Mouse (Mus musculus) layer of hippocampus, postnatal 25 days (tissue): ENCODE data around the gene Pdzrn3. TPM values are rescaled to one million over a fixed set of nuclear protein-coding genes. Genes with fewer than 3 reads are reported as not detected.
A peak's percentile ranks its signal among the peaks of the same experiment; 100 is the strongest.

Experiments used
- DNase-seq, 2 experiments: peaks; one replicate each; pipeline ENCODE4 v3.0.0; 2022; ENCODE audit warnings: mixed read lengths in 2 of 2, low spot score in 1 of 2; ENCODE audit errors: extremely low spot score in 1 of 2
- total RNA-seq, 2 experiments: library from RNA; stranded (reverse); gene quantifications; 2 replicates each; pipeline ENCODE4 v1.2.3; 2021

The Pdzrn3 gene
- total RNA-seq = 1 to 10 TPM; 8.4 to 9.9 TPM

DNA sequence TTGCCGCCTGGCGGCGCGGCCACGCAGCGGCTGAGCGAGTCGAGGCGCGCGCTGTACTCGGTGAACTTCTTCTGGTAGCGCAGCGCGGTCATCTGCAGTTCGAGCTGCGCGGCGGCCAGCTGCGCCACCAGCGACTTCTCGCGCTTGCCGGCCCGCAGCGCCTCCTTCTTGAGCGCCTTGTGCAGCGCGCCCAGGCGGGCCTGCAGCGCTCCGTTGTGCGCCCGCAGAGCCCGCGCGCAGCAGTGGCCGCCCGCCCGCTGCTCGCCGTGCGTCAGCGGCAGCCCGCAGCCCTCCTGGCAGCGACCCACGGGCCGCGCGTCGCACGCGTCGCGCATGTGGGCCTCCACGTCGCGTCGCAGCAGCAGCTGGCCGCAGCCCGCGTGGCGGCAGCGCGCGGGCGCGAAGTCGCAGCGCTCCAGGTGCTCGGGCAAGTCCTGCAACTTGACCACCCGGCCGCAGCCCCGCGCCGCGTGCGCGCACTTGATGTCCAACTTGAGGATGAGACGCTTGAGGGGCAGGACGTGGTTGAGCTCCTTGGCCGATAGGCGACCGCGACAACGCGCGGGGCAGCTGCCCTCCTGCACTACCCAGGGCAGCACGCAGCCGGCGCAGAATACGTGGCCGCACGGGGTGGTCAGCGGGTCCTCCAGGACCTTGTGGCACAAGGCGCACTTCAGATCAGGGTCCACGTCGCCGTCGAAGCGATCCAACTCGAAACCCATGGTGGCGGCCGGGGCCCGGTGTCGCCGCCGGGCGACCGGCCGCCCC is at the start of gene Pdzrn3:
Gene Pdzrn3, minus strand, starts transcription at position 731 of the 768 bp plus-strand sequence.
- DNase-seq = peak; percentile 19 to 26

DNA sequence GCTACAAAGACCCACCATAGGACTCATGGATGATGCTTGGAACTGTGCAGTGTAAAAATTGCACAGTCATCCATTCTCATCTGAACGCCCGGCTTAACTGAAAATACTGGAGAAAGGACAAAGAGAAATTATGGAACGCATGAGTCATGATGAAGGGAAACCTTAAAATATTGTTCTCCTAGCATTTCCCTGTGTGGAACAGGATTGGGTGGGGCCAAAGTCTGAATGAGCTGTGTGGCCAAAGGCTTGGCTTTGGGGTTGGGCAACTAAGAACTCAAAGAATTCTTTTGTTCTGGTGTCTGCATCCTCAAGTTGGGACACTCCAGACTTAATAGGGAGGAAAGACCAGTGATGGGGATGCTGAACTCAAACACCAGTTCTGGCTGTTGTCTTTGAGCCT is 49.6 kb upstream of the Pdzrn3 start:
- no peak for DNase-seq

DNA sequence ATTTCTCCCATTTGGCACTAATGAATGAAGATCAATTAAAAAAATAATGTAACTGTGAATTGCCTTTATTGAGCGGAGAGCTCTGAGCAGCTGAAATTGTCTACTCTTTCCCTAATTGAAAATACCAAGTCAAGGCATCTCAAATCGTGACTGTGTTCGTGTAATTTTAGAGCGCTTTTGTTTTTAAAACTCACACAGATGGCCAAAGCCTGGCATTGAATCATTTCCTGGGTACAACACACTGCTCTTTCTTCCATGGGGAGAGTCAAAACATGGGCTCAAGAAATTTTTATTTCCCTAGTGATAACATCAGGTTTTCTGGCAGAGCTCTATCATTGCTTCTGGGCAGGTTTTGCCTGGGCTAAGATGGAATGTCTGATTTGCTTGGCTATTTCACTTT is 48.6 kb upstream of the Pdzrn3 start:
- no peak for DNase-seq

DNA sequence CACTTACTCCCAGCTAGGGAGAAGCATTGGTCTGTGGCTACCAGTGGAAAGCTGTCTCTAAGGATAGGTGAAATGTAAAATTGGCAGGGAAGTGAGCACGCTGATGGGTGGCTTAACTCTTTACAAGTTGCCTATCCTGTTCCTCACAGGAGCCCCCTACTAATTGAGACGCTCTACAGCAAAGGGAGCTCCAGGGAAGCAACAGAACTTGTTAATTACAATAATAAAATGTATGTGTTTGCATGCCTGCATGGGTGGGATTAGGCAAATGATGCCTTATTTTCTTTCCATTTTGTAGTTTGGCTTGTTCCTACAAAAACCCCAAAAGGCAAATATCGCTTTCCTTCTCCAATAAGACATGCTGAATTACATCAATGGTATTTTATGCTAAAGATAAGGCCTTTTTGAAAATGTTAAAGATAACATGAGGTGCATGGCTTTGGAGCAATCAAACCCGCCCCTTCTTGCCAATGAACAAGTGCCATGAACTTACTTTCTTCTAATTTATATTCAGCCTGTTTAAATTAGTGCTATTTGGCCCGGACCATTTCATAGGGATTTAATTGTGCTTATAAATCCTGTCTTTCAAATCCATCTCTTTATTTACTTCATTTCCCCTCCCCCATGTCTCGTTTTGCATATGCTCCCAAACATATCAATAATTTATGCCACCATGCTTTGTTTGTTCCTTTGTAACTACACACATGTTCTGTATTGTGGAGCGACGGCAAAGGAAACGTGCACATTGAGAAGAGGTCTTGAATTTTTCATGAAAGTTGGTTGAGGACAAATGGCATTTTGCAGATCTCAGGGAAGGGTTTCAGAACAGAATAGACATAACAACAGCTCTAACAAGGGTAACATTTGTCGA is 44.6 kb upstream of the Pdzrn3 start:
- no peak for DNase-seq

DNA sequence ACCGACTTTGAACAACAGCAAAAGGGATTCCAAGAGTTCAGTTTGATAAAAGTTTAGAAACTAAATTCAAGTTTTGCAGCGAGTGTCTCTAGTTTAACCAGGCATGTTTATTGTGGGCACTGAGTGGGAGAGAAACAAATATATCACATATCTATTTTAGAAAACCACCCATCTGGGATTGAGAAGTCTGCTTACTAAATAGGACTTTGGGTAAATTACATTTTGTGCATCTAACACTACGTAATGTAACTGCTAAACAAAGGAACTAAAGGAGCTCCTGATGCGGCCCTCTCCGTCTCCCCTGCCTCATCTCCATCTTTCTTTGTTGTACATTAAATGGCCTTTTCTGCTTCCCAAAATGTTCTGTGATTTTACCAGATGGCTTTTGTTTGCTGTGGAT is 40.5 kb upstream of the Pdzrn3 start:
- no peak for DNase-seq

DNA sequence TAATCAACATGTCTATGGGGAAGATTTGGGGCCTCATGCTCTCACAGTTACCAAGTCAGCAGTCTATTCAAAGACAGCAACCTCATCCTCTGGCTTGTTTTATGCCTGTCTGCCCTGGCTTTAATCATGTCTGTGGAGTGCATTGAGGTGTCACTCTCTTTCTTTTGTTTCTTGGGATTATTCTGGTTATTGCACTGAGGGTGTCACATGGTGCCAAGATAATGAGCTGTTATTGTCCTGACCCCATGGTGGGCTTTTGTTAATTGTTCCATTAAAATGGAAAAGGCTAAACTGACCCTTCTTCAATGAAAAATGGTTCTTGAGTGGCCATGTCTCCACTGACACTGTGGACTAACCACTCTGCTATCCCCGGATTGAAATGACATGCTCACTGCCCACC is 34.0 kb upstream of the Pdzrn3 start:
- DNase-seq = no peak

DNA sequence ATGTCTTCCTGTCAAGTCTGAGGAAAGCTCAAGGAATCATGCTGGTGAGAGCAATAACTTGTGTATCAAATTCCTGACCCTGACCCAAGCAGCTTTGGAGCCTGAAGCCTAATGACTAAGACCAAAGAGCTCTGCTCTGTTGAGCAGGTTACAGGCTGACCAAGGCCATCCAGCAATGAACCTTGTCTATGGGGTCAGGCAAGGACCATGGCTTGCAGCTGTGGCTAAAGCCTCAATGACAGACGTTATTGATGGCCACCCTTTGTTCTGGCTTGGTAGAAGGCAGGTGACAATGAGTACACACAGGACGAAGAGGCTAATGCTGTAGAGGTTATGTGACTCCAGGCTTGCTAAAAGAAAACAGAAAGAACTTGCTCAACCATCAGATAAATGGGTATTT is 33.4 kb upstream of the Pdzrn3 start:
- no peak for DNase-seq

DNA sequence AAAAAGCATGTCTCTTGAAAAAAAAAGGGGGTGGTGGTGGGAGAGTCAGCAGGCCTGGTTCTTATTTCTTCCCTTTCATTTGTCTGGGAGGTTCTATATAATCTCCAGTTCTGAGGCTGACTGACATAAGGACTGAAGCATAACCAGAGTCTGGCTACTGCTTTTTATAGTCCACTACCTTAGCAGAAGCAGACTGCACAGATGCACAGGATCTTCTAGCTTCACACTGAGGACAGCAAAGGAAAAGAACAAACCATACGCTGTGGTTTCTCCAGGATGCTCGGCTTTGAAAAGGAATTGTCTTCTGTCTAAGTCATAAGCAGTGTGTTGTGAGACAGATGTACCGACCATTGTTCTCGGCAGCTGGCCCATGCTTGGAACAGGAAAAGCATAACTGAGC is 19.0 kb upstream of the Pdzrn3 start:
- no peak for DNase-seq

DNA sequence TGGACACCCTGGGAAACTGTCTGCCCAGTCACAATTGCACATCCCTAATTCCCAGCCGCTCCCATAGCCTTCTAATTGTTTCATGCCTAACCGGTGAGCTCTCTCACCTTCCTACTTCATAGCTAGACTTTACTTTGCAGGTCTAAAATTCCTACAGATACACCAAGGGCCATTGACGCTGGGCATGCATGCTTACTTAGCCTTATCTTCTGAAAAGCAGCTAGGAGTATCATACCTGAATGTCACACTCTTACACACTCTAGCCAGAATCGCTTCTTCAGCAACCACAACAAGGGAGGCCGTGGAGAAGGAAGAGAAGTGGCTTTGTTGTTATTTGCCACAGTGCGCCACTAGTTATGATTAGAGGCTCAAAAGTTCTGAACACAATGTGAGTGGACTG is 18.2 kb upstream of the Pdzrn3 start:
- DNase-seq = no peak

DNA sequence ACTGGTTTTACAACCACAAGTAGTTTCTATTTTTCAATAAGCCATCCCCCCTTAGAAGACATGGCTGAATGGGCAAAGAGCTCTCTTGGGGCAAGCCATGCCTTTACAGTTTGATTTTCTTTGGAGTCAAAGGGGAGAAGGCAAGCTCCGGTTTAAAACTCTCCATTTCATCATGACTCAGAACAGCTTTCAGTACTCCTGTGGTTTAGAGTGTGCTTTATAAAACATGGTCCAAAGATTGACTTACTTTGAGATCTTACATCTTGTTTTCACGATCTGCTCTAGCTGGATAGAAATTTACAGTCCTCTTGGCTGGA is 15.1 kb upstream of the Pdzrn3 start:
- no peak for DNase-seq

DNA sequence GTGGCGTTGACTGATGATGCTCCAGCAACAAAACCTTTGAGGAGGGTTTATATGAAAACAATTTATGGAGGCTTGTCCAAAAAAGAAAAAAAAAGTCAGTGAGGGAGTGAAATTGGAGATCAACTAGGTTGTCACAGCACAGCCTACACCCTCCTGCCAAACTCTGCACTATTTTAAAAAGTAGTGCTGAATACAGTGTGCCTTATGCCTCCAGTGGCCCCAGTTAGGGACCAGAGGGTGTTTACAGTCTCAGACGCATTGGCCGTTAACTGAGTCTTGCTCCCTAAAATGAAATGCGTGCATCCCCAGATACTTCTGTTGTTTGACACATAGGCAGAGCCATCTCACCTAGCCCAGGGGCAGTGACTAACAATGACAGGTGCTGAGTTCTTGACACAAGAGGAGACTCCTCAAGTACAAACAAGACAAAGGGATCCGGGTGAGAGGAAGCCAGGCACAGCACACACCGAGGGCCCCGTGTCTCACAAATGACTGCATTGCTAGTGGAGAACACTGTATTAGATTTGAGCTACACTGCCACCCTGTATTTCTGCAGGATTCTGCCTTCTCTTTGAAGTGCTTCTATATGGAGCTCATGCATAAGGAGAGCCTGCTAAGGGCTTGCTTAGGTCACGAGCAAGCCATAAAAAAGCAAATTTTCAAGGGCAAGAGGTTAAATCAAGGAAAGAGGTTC is 14.6 kb upstream of the Pdzrn3 start:
- no peak for DNase-seq

DNA sequence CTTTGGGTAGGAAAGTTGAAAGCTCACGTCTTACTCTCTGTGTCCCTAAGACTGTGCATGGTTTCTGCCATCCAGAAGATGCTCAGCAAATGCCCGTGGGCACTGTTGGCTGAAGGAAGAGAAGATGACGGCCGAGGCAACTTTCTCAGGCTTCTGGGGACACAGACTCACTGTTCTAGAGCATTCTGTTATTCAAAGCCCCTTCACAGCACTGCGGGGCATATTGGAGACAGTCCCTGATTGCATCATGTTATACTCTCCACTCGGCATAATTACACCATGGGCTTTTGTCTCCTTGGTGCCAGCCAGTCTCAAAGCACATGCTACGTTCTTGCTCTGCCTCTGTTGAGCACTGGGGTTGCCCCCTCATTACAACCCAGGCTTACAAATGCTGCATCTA is 7.8 kb upstream of the Pdzrn3 start:
- no peak for DNase-seq

DNA sequence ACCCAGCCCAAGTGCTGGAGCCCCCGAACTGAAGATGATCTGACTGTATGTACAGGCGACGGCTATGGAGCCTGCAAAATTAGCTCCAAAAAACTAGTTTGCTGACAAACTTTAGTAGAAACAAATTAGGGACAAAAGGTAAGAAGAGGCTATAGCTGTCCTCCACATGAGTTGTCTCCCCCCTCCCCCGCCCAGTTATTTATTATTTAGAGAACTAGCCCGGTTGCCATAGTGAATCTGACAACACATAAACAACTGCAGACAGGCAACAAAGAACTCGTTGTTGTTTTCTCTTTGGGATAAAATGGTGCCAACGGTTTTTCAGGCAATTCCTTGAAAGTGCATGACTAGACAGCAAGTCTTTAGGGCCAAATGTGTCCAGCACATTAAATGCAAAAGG is 7.3 kb upstream of the Pdzrn3 start:
- no peak for DNase-seq

DNA sequence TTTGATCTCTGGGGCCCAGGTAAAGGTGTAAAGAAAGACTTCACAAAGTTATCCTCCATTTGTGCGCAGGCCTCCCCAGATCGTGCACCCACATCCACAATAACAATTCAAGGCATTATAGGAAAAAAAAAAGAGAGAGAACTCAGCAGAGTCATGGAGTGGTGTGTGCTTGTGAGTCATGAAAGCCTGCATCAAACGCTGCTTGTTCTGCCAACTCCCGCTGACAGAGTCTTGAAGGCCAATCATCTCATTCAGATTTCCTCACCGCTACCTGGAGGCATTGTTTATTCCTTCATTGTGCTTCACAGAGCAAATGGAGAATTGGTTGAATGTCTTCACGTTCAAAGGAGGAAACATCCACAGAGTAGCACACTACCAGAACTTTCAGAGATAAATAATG is 6.8 kb upstream of the Pdzrn3 start:
- DNase-seq = no peak

DNA sequence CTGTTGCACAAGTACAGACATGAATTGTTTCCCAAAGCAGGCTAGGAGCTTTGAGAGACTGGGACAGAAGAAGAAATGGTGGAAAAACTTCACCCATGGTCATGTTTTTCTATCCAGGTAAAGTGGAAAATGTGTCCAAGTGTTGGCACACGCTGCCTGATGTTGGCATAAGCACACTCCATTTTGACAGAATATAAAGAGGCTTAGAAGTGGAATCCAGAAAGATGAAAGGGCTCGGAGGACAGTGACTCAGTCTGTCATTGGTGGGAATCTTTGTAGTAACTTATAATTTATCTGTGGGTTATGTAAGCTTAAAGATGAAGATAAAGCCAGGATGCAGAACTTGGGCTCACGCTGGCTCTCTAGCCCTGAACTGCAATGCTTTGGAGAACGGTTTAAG is 5.2 kb upstream of the Pdzrn3 start:
- DNase-seq = no peak

DNA sequence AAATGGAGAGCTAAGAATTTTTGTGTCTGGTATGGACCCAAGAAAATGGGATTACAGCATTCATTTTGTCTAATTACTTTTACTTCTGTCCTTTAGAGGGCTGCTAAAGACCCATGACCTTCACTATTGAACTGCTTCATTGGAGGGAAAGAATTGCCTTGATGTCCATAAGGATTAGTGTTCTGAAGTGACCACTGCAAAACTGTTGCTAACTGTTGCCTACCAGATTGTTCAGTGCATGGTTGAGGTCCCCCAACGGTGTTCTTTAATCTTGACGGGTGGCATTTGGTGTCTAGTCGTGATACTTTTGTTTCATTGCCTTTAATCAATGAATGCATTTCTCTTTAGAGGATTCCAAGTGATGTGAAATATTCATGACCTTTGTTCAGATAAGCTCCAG is 1.8 kb upstream of the Pdzrn3 start:
- DNase-seq = no peak

DNA sequence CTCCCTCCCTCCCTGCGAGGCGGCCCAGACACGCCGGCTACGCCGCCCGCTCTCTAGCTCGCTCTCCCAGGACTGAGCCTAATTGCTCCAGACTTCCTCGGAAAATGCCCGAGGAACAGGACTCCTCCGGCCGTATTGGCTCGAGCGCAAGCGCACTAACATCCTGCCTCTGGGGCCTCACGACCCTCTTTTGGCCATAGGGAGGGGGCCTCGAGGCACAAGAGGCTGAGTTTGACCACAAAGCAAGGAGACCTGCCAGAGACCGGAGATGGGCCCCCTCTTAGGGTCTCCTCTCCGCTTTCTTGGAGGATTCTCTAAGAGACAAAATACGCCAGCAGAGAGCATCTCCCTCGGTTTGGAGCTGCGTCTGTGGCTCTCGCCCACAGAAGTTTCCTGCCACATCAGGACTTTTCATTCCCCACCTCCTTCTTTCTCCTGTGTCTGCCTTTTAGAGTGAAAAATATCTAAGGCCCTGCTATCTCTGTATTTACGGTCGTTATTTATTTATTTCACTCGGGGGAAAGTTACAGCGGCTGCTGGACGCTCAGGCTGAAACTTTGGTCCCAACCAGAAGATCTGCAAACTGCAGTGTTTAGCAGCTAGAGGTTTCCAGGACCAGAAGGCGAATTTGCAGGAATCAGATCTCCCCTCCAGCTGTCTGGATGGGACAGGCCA is 375 bp upstream of the Pdzrn3 start:
- peak; percentile 32 to 47 for DNase-seq

DNA sequence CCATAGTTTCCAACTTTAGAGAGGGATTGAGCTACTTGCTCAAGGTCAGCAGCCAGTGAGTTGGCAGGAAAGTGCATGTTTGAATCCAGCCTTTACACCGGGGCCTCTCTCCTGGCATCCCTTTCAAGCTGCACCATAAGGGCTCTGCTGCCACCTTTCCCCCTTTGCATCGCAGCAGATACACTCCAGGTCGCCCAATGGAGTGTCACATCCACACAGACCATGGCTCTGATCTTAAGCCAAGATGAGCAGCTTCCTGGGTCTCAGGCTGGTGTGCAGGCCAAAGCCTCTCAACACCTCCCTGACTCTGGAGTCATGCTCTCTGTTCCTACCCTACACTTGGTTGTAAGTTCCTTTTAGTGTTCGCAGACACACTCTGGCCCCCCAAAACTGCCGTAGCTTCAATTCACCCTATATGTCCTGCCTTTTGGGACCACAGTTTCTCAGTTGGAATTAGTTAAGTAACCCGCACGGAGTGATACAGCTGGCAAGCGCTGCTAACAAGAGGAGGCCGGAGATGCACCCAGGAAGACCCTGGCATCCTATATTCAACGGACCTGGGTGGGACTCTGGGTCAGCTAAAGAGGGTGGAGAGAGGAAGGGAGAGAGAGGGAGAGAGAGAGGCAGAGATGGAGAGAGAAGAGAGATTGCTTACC is 1.1 kb downstream of the Pdzrn3 start:
- DNase-seq = no peak

DNA sequence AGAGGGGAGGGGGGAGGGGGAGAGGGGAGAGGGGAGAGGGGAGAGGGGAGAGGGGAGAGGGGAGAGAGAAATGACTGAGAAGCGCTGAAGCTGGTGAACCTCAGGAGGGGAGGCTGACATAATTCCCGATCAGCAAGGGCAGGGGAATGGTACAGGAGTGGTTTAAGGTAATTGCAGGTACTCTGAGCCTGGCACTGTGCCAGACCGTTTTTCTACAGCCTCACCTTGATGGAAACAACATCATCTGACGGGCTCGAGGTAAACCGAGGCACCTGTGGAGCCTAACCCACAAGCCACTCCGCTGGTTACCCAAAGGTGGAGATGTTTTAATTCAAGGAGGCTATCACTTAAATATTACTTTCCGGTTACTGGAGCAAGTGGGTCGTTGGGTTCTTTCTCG is 1.6 kb downstream of the Pdzrn3 start:
- no peak for DNase-seq

DNA sequence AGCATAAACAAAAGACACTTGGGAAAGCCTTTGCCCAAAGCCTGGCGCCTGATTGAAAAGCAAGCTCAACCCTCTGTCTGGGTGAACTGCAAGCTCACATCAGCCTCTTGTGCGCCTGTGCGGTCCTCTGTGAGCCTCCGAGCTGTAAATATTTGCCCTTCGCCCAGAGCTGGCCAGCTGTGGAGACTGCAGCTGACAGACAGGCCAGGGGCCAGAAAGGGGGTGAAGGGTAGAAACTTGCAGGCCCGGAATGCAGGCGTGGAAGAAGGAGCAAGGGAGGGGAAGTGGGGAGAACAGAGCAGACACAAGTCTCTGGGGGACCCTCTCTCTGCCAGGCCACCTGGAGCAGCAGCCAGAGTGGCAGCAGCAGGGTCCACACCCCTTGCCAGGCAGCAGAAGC is 3.0 kb downstream of the Pdzrn3 start:
- no peak for DNase-seq
